Mouse (Mus musculus): Measurements from ENCODE around the gene Trim31.
"Not testable (repeated sequence)": the region's sequence is repeated elsewhere in the genome, so short reads cannot be mapped to it uniquely, and the experiment has no call there.

Trim31 gene

GRCm38 (mm10) chr17:36897552-36898205 is at the start of gene Trim31:
TSS of gene Trim31 (plus strand) at chr17:36898118.
- in situ Hi-C loops (cut with MboI), result no loop called here

GRCm38 (mm10) chr17:36848911-36849310 is 49.0 kb upstream of the Trim31 start:
- in situ Hi-C loops (cut with MboI), result no loop called here

- in situ Hi-C loops (cut with MboI), result no loop called here
Measured at GRCm38 (mm10) chr17:36849992-36850391, 47.9 kb upstream of the Trim31 start.

GRCm38 (mm10) chr17:36851200-36851599 is 46.7 kb upstream of the Trim31 start:
- in situ Hi-C loops (cut with MboI), result no loop called here

GRCm38 (mm10) chr17:36851627-36852026 is 46.3 kb upstream of the Trim31 start:
- in situ Hi-C loops (cut with MboI), result no loop called here

- in situ Hi-C loops (cut with MboI), result no loop called here
Measured at GRCm38 (mm10) chr17:36855484-36855883, 42.4 kb upstream of the Trim31 start.

GRCm38 (mm10) chr17:36856236-36856635 is 41.7 kb upstream of the Trim31 start:
- in situ Hi-C loops (cut with MboI), result no loop called here

- in situ Hi-C loops (cut with MboI), result no loop called here
Measured at GRCm38 (mm10) chr17:36858181-36858580, 39.7 kb upstream of the Trim31 start.

- in situ Hi-C loops (cut with MboI), result no loop called here
Measured at GRCm38 (mm10) chr17:36861680-36862079, 36.2 kb upstream of the Trim31 start.

GRCm38 (mm10) chr17:36866719-36867527 is 31.0 kb upstream of the Trim31 start, which contains the start of gene Trim15:
TSS of gene Trim15 (minus strand) at chr17:36867210.
- in situ Hi-C loops (cut with MboI), result no loop called here

- in situ Hi-C loops (cut with MboI), result no loop called here
Measured at GRCm38 (mm10) chr17:36868836-36869235, 29.1 kb upstream of the Trim31 start.

- in situ Hi-C loops (cut with MboI), result no loop called here
Measured at GRCm38 (mm10) chr17:36869284-36869954, 28.5 kb upstream of the Trim31 start, which contains the start of gene Trim10. TSS of gene Trim10 (plus strand) at chr17:36869574.

- in situ Hi-C loops (cut with MboI), result no loop called here
Measured at GRCm38 (mm10) chr17:36869955-36870810, 27.7 kb upstream of the Trim31 start.

GRCm38 (mm10) chr17:36874636-36875035 is 23.3 kb upstream of the Trim31 start:
- in situ Hi-C loops (cut with MboI), result no loop called here

- in situ Hi-C loops (cut with MboI), result no loop called here
Measured at GRCm38 (mm10) chr17:36883350-36883749, 14.6 kb upstream of the Trim31 start.

GRCm38 (mm10) chr17:36885132-36885790 is 12.7 kb upstream of the Trim31 start:
- in situ Hi-C loops (cut with MboI), result no loop called here

GRCm38 (mm10) chr17:36890073-36890903 is 7.6 kb upstream of the Trim31 start, which contains the start of gene Trim40:
TSS of gene Trim40 (minus strand) at chr17:36890123.
- in situ Hi-C loops (cut with MboI), result no loop called here

- in situ Hi-C loops (cut with MboI), result not testable (repeated sequence)
Measured at GRCm38 (mm10) chr17:36891496-36891895, 6.4 kb upstream of the Trim31 start.

GRCm38 (mm10) chr17:36892362-36892761 is 5.6 kb upstream of the Trim31 start:
- in situ Hi-C loops (cut with MboI), result no loop called here

GRCm38 (mm10) chr17:36893387-36893786 is 4.5 kb upstream of the Trim31 start:
- in situ Hi-C loops (cut with MboI), result no loop called here

All from mature B cell (primary cell).